Mouse (Mus musculus) kidney, adult 18-20 months (tissue): ENCODE results near the gene Olfr691.
"Not testable (repeated sequence)": the region's sequence is repeated elsewhere in the genome, so short reads cannot be mapped to it uniquely, and the experiment has no call there.

ENCODE experiments used
- DNase-seq: peaks from one replicate; pipeline ENCODE4 v3.0.0; 2021

Olfr691 gene

DNA sequence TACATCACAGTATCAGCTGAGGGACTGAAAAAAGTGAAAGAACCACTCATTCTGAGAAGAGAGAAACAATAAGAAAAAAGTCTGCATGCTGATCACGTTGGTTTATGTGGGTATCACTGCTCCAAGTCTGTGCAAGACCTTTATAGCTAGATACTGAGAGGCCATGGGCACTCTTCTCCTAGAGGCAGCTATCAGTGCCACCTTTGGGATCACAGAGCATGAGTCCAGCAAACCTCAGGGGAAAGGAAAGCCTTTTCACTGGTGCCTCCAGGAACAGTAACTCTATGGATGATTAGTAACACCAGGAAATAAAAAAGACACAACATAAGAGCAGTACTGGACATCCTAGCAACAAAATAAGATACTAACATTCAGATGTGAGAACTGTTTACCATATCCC, at the start of gene Olfr691:
TSS of gene Olfr691 (minus strand) at position 101 of the 400 bp plus-strand sequence.
- DNase-seq: no peak

DNA sequence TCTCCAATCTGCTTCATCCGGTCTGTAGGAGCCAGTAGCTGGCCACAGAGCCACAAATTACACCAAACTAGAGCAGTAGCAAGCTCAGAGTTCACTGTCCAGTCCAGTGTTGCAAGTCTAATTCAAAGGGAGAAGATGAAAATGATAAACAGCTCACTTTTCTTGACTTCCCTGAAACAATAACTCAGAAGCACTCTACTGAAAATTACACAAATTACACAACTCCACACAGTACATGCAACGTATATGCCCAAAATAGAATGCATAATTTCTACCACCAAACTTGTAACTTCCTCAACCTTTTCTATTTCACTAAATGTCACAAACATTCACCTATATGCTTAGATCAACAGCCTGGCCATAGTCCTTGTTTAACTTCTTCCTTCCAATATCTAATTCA, 48.2 kb upstream of the Olfr691 start:
- DNase-seq: no peak

DNA sequence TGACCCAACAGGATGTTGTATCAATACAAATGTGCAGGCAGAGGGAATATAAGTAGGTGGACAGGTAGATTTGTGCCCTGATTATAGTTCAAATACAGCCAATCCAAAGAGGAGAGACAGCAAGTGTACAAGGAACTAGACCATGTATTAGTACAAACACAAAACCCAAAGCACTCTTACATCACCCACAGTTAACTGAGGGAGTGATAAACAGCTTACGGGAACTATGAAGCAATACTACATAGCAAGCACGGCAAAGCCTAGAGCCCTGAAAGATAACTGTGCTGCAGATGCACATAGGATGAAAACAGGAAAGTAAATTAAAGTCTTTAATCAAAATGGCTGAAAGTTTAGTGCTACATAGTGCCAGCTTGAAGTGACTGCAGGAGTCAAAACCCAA, 45.6 kb upstream of the Olfr691 start:
- no peak for DNase-seq

DNA sequence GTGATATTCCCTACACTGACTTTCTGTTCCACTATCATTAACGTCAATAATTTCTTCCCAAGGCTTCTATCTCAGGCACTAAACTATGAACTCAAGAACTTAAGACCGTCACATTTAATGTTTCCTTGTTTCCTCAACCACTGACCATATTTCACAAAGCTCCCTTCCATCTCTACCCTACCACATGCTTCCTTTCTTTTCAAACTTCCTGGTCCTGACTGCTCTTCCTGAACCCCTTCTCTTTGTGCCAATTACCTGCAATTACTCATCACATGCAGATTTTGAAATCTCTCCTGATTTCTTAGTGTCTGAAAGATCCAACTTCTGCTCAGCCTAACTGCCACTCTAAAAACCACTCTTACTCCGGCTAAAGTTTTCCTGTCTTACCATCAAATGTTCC, 38.3 kb upstream of the Olfr691 start:
- no peak for DNase-seq

DNA sequence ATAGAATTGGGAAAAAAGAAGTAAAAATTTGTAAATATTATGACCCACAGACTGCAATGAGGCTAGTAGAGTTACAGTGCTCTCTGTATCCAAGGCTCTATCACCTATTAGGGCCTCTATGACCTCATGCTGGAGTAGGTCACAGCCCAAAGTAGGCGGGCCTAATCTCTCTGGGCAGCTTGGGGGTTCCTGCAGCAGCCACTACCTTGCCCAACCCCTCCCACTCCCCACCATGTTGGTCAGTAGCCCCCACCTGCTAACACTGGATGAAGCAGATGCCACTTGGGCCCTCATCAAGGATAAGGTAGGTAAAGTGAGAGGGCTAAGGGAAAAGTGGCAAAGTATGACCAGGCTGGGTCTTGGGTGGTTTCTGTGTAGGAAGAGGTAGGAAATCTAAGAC, 32.8 kb upstream of the Olfr691 start, which contains the start of gene Gm5901:
TSS of gene Gm5901 (plus strand) at position 173 of the 400 bp plus-strand sequence.
- DNase-seq: no peak

DNA sequence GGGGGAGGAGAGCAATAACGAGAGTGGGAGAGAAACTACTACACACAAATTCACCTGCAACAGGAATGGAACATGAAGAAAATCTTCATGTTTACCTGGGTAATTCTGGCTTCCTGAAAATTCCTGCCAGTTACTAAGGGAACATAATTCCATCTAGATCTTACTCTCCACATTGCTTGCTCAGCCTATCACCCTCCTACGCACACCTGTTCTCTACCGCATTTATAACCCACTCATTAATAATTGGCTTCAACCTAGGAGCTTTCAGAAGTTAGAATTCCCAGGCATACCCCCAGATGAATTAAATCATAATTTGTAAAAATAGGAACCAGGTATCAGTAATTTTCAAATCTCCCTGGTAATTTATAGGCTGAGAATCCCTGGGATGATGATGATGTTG, 31.9 kb upstream of the Olfr691 start:
- no peak for DNase-seq

DNA sequence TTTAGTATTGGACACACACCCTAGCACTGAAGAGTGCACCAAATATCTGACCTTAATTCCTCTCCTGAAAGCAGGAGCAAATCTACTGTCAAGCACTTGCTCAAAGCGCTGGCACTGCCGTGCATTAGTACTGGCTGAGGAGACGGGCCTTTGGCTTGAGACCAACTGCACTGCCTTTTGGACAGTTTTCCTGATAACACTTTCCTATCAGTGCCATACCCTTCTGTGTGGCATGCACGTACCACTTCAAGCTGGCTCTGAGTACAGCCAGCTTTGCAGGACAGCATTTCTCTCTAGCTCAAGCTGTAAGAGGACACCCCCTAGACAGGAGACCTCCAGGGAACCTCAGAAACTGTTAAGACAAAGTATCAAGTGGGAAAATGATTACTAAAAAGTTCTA, 31.4 kb upstream of the Olfr691 start:
- no peak for DNase-seq

DNA sequence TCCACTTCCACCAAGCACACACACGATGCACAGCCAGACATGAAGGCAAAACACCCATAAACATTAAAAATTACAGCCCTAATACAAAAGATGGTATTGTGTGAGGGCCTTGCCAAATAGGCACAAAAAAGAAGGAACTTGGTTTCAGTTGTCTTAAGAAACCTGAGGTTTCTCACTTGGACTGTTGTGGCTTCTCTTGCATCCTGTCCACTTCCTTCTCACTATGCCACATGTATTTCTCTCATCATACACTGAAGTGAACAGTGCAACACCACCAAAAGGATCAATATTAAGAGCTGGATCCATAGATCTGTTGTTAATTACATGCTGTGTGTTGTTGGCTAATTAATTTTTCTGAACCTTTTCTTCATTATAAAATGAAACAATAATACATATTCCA, 30.8 kb upstream of the Olfr691 start:
- no peak for DNase-seq

DNA sequence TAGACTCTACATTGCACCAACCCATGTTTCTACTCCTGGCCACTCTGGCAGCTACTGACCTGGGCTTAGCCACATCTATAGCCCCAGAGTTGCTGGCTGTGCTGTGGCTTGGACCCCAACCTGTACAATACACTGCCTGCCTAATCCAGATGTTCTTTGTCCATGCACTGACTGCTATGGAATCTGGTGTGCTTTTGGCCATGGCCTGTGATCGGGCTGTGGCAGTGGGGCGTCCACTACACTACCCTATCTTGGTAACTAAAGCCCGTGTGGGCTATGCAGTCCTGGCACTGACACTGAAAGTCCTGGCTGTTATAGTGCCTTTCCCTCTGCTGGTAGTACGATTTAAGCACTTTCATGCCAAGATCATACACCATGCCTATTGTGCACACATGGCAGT, 26.5 kb upstream of the Olfr691 start:
- no peak for DNase-seq

DNA sequence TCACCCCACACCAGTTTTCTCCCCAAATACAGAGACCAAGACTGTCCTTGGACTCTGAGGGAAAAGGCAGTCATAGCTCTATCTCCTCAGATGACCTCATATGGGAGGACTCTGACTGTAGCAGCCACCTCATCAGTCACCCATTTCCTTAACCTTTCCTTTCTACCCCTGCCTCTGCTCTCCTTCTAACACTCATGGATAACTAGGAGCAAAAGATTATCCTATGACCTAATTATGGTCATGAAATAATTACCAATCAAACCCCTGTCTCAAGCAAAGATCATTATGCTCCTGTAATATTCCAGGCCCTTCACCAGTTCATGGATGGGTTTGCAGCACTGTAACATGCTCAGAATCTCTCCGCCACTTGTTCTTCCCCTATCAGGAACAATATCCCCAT, 25.9 kb upstream of the Olfr691 start, which contains the start of gene Olfr692:
TSS of gene Olfr692 (plus strand) at position 301 of the 400 bp plus-strand sequence.
- no peak for DNase-seq

DNA sequence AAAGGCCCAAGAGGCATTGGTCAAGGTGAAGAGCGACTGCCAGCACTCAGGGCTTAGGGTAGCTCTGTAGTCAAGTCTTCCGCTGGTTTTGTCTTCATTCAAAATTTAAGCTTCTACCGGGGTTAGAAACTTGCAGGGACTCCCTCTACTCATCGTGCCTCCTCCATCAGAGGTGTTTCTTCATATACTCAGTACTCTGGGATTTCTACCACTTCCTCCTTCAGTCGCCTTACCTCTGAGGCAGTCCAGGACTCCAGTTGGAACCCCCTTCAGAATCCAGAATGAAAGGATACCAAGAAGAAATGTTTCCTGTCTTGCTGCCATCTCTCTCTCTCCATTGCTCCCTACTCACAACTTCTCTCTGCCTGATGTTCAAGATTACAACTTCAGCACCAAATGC, 25.2 kb upstream of the Olfr691 start:
- no peak for DNase-seq

DNA sequence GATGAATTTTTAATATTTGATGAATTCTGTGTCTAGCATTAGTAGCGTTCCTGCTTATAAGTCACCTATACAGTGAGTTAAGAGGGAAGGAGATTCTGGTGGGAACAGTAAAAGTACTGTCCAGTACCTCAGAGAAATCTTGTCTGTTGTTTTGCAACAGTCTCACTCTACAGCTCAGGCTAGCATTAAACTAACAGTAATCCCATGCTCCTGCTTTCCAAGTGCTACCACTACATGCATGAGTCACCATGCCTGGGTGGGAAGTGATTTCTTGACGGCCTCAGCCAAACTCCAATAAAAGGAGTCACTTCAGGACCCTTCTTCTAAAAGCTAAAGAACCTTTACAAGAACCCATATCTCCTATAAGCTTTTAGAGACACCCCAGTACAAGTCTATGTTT, 19.6 kb upstream of the Olfr691 start:
- DNase-seq: no peak

DNA sequence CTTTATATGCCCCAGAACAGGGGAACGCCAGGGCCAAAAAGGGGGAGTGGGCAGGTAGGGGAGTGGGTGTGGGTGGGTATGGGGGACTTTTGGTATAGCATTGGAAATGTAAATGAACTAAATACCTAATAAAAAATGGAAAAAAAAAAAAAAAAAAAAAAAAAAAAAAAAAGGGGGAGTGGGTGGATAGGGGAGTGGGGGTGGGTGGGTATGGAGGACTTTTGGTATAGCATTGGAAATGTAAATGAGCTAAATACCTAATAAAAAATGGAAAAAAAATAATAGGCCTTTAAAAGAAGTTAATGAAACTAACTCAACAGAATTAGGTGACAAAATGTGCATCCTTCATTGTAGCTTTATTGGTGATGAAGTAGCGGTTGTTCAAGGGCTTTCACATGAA, 14.4 kb upstream of the Olfr691 start:
- DNase-seq: not testable (repeated sequence)

DNA sequence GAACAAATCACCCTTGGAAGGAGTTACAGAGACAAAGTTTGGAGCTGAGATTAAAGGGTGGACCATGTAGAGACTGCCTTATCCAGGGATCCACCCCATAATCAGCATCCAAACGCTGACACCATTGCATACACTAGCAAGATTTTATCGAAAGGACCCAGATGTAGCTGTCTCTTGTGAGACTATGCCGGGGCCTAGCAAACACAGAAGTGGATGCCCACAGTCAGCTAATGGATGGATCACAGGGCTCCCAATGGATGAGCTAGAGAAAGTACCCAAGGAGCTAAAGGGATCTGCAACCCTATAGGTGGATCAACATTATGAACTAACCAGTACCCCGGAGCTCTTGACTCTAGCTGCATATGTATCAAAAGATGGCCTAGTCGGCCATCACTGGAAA, 14.0 kb upstream of the Olfr691 start:
- not testable (repeated sequence) for DNase-seq

DNA sequence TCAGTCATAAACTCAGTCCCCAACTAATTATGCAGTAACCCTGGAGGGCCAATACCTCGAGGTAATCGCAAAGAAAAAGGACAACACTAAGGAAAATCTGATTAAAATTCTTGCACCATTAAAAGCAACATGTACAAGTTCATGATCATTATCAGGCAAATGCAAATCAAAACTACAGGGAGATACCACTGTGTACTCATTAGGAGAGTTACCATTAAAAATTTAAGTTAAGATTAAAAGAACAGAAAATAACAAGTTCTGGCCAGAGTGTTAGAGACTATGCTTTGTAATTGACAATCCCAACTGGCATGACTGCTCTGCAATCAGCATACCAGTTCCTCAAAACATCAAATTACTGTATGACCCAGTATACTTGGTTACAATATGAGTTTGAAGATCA, 682 bp upstream of the Olfr691 start:
- DNase-seq: no peak

DNA sequence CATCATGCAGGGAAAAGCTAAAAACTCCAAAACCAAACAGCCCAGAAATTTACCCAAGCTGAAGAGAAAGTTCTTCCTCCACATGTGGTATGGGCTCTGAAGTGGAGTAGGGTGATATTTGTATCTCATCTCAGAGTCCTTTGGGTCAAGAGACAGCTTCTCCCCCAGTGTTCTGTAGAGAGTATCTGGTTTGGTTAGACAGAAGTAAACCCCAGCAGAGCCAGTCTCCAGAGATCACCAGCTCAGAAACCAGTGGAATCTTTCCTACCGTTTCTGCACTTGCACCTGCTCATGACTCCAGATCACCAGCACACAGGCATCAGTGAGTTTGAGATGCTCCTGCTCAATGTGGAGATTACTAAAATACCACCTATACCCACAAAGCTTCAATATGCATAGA, 8.1 kb downstream of the Olfr691 start, which contains the start of gene Olfr690:
TSS of gene Olfr690 (minus strand) at position 101 of the 400 bp plus-strand sequence.
- no peak for DNase-seq

DNA sequence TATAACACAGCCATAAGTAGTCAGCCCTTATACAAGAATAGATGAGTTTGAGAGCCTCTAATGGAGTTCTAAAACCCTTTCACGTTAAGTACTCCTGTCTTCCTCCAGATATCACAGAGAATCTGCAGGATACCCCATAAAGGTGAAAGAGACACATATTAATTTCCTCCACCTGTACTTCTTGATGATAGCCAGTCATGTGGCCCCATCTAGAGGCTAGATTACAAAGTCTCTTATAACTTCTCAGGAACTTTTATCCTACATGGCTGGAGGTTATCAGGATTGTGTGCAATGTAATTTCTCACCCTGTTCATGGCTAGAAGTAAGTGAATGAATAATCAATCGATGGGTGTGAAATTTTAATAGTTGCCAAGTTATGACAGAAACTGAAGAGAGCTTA, 16.8 kb downstream of the Olfr691 start:
- DNase-seq: no peak

DNA sequence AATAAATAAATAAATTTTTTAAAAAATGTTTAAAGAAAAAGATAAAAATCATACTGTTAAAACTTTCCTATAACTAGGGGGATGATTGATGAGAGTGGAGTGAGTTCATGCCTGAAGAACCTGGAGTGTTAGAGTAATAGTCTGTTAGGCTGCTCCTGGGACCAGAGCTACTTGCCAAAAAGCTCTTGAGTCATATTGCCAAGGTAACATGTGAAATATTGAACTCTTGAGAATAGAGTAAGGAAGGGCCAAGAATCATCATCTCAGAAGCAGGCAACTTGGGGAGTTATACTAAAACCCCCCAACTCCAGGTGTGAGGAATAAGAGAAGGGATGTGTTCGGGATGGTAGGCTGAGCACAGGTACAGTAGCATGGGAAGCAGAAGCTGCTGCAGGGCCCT, 31.2 kb downstream of the Olfr691 start, which contains the start of gene Olfr689:
TSS of gene Olfr689 (plus strand) at position 301 of the 400 bp plus-strand sequence.
- DNase-seq: no peak

DNA sequence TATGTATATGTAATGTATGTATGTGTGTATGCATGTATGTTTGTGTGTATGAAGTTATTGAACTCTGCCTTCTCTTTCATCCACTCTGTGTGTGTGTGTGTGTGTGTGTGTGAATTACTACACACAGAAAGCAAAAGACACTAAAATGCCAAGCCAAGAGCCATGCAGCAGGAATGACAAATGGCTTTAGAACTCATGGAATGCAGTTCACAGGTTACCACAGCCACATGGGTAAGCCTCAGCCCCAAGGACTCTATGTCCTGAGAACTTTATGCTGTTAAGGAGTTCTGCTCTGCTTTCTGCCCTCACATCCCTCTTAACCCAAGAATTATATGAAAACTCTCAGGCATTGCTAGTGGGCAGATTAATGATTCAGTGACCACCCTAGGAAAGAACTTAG, 52.0 kb downstream of the Olfr691 start:
- no peak for DNase-seq

DNA sequence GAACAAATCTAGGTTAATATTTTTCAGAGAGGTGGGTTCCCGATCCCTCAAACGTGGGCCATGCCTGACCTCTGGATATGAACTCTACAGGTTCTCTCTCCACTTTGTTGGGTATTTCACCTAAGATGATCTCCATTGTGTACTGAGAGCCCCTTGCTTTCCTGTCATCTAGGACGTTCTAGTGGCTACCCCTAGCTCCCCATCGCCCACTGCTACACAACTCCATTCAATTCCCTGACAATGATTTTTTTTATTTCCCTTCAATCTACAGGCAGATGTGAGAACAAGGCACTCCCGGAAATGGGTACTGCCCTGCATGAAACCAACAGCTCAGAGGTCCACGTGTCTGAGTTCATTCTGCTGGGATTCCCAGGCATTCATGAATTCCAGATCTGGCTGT, 54.3 kb downstream of the Olfr691 start, which contains the start of gene Olfr688:
TSS of gene Olfr688 (plus strand) at position 301 of the 400 bp plus-strand sequence.
- DNase-seq: no peak
